Mouse (Mus musculus): ENCODE measurements around the gene Cfap206. TPM values are rescaled to one million over a fixed set of nuclear protein-coding genes. Genes with fewer than 3 reads are reported as not detected.

Gene Cfap206
- total and polyA plus RNA-seq, 2 experiments from 2014 or later, result 2.9 to 7.0 TPM

- no peaks in the 10 kb centered on the region for H3K9me3 ChIP-seq (ENCODE audit: low read length)
- H3K4me2 ChIP-seq (ENCODE audit: low read depth, low read length, poor library complexity, severe bottlenecking), result no peak overlapping the region
- H3K4me1 ChIP-seq (ENCODE audit: insufficient read depth, low read length), result no peaks in the 10 kb centered on the region
- H3K27ac ChIP-seq (ENCODE audit: low read depth, low read length), result no peak overlapping the region
- no peak for TF ChIP-seq CTCF (IDR thresholded peaks at IDR 0.05)
- DNase-seq (ENCODE audit: low spot score) (no peak), ATAC-seq (ENCODE audit: low FRiP score) (no peak)
- H3K4me3 ChIP-seq (ENCODE audit: low read depth, low read length), result no peak overlapping the region
- WGBS, result 94% methylated on average over 6 of the region's 6 CpGs
- H3K9ac ChIP-seq (replicated peaks; ENCODE audit: low read length, poor library complexity, severe bottlenecking), result no peak overlapping the region
- peaks cover 39% of the 10 kb centered on the region for H3K36me3 ChIP-seq (ENCODE audit: insufficient read depth, low read length)
- H3K27me3 ChIP-seq (ENCODE audit: insufficient read depth, low read length), result no peaks in the 10 kb centered on the region
Measured at GRCm38 (mm10) chr4:34661927-34662326, 68.1 kb downstream of the Cfap206 start.

DNA sequence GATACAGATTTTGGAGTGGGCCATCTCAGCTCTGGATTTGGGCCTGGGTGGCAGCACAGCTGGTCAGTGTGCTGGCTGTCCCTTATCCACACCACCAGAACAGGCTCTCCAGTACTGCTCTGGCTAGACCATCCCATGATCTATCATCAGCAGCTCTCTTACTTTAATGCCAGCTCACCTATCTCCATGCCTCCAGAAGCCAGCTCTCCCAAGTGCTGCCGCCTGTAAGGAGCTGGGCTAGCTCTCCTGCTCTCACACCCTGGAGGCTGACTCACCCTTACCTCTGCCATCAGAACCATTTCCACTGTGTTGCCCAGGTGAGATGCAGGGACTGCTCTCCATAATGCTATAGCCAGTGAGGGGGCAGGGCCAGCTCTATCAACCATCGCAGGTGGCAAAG is 68.5 kb downstream of the Cfap206 start:
- no peak for TF ChIP-seq CTCF (IDR thresholded peaks at IDR 0.05)

GRCm38 (mm10) chr4:34659012-34659411 is 71.0 kb downstream of the Cfap206 start:
- WGBS, result 97% methylated on average over 2 of the region's 2 CpGs
- Histone ChIP-seq H3K27ac (ENCODE audit: low read depth, low read length) (no peak overlapping the region), H3K4me1 (ENCODE audit: insufficient read depth, low read length) (no peaks in the 10 kb centered on the region), H3K9me3 (ENCODE audit: low read length) (no peaks in the 10 kb centered on the region), H3K4me2 (ENCODE audit: low read depth, low read length, poor library complexity, severe bottlenecking) (no peak overlapping the region), H3K36me3 (ENCODE audit: insufficient read depth, low read length) (peaks cover 43% of the 10 kb centered on the region), H3K27me3 (ENCODE audit: insufficient read depth, low read length) (no peaks in the 10 kb centered on the region), H3K9ac (replicated peaks; ENCODE audit: low read length, poor library complexity, severe bottlenecking) (no peak overlapping the region), H3K4me3 (ENCODE audit: low read depth, low read length) (no peak overlapping the region)
- no peak for TF ChIP-seq CTCF (IDR thresholded peaks at IDR 0.05)
- no peak for ATAC-seq (ENCODE audit: low FRiP score)
- no peak for DNase-seq (ENCODE audit: low spot score)

More for the DNA sequence above, 68.5 kb downstream of the Cfap206 start:
- Histone ChIP-seq H3K36me3 (ENCODE audit: insufficient read depth, low read length) (peaks cover 41% of the 10 kb centered on the region), H3K4me2 (ENCODE audit: low read depth, low read length, poor library complexity, severe bottlenecking) (no peak overlapping the region), H3K9ac (replicated peaks; ENCODE audit: low read length, poor library complexity, severe bottlenecking) (no peak overlapping the region), H3K4me1 (ENCODE audit: insufficient read depth, low read length) (no peaks in the 10 kb centered on the region), H3K9me3 (ENCODE audit: low read length) (no peaks in the 10 kb centered on the region), H3K27me3 (ENCODE audit: insufficient read depth, low read length) (no peaks in the 10 kb centered on the region), H3K4me3 (ENCODE audit: low read depth, low read length) (no peak overlapping the region), H3K27ac (ENCODE audit: low read depth, low read length) (no peak overlapping the region)
- DNase-seq (ENCODE audit: low spot score) (no peak), ATAC-seq (ENCODE audit: low FRiP score) (no peak; the same call in 1 of the 2 replicates)
- 92% methylated on average over 2 of the region's 2 CpGs for WGBS

DNA sequence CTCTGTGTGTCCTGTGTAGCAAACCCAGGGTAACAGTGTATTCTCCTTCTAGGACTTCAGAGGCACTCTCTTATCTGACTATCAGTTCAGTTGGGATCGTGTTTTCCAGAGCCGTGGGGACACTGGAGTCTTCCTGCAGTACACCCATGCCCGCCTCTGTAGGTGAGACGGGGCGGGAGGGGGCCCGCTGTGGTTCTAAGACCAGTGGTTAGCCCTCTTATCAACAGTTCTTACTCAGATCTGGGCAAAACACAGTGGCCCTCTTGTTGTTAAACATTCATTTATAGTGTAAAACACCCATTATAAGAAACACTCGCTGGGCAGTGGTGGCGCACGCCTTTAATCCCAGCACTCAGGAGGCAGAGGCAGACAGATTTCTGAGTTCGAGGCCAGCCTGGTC is 73.9 kb downstream of the Cfap206 start:
- ATAC-seq (ENCODE audit: low FRiP score) (no peak), DNase-seq (ENCODE audit: low spot score) (no peak)
- peaks cover 44% of the 10 kb centered on the region for H3K36me3 ChIP-seq (ENCODE audit: insufficient read depth, low read length)
- no peaks in the 10 kb centered on the region for H3K4me1 ChIP-seq (ENCODE audit: insufficient read depth, low read length)
- TF ChIP-seq CTCF (IDR thresholded peaks at IDR 0.05), result no peak
- H3K9ac ChIP-seq (replicated peaks; ENCODE audit: low read length, poor library complexity, severe bottlenecking), result no peak overlapping the region
- no peaks in the 10 kb centered on the region for H3K27me3 ChIP-seq (ENCODE audit: insufficient read depth, low read length)
- 95% methylated on average over 10 of the region's 10 CpGs for WGBS
- H3K9me3 ChIP-seq (ENCODE audit: low read length), result no peaks in the 10 kb centered on the region
- no peak overlapping the region for H3K4me3 ChIP-seq (ENCODE audit: low read depth, low read length)
- H3K27ac ChIP-seq (ENCODE audit: low read depth, low read length), result no peak overlapping the region
- H3K4me2 ChIP-seq (ENCODE audit: low read depth, low read length, poor library complexity, severe bottlenecking), result no peak overlapping the region

- no peak for TF ChIP-seq CTCF (IDR thresholded peaks at IDR 0.05)
- WGBS, result 93% methylated on average over 7 of the region's 7 CpGs
- H3K4me3 ChIP-seq (ENCODE audit: low read depth, low read length), result no peak overlapping the region
- no peak for DNase-seq (ENCODE audit: low spot score)
- H3K9ac ChIP-seq (replicated peaks; ENCODE audit: low read length, poor library complexity, severe bottlenecking), result no peak overlapping the region
- ATAC-seq (ENCODE audit: low FRiP score), result no peak
- no peaks in the 10 kb centered on the region for H3K9me3 ChIP-seq (ENCODE audit: low read length)
- no peaks in the 10 kb centered on the region for H3K4me1 ChIP-seq (ENCODE audit: insufficient read depth, low read length)
- H3K27me3 ChIP-seq (ENCODE audit: insufficient read depth, low read length), result no peaks in the 10 kb centered on the region
- no peak overlapping the region for H3K4me2 ChIP-seq (ENCODE audit: low read depth, low read length, poor library complexity, severe bottlenecking)
- H3K36me3 ChIP-seq (ENCODE audit: insufficient read depth, low read length), result peaks cover 45% of the 10 kb centered on the region
- H3K27ac ChIP-seq (ENCODE audit: low read depth, low read length), result no peak overlapping the region
Measured at GRCm38 (mm10) chr4:34653179-34653578, 76.8 kb downstream of the Cfap206 start.

- Histone ChIP-seq H3K4me2 (ENCODE audit: low read depth, low read length, poor library complexity, severe bottlenecking) (no peak overlapping the region), H3K9me3 (ENCODE audit: low read length) (no peaks in the 10 kb centered on the region; the same call in 1 of the 2 replicates), H3K9ac (replicated peaks; ENCODE audit: low read length, poor library complexity, severe bottlenecking) (no peak overlapping the region), H3K36me3 (ENCODE audit: insufficient read depth, low read length) (peaks cover 42% of the 10 kb centered on the region), H3K4me3 (ENCODE audit: low read depth, low read length) (no peak overlapping the region), H3K27ac (ENCODE audit: low read depth, low read length) (no peak overlapping the region), H3K4me1 (ENCODE audit: insufficient read depth, low read length) (no peaks in the 10 kb centered on the region), H3K27me3 (ENCODE audit: insufficient read depth, low read length) (no peaks in the 10 kb centered on the region)
- TF ChIP-seq CTCF (IDR thresholded peaks at IDR 0.05), result no peak
- DNase-seq (ENCODE audit: low spot score), result no peak
- ATAC-seq (ENCODE audit: low FRiP score), result no peak
Measured at GRCm38 (mm10) chr4:34644779-34645178, 85.2 kb downstream of the Cfap206 start.

Measured in midbrain, postnatal 0 days (tissue).